Mouse (Mus musculus) forebrain, embryonic 13.5 days (tissue): Measurements from ENCODE around the gene Dhx8. TPM values are rescaled to one million over a fixed set of nuclear protein-coding genes. Genes with fewer than 3 reads are reported as not detected.
A peak's percentile ranks its signal among the peaks of the same experiment; 100 is the strongest.

Source experiments
- ATAC-seq: fragments of 200-750 bp; cut with Nextera tagmentation; 2 replicates; pipeline ENCODE4 v1.8.0; 2017
- H3K27ac ChIP-seq: fragments of 300-500 bp; sonication (generic); 2 replicates; pipeline ENCODE4 v1.5.1; 2015; ENCODE audit warnings: inconsistent platforms, mild to moderate bottlenecking, moderate library complexity
- H3K27me3 ChIP-seq: fragments of 300-500 bp; sonication (generic); 2 replicates; pipeline ENCODE4 v1.6.1; 2015; ENCODE audit warnings: mild to moderate bottlenecking, inconsistent platforms
- H3K36me3 ChIP-seq: fragments of 300-500 bp; sonication (generic); 2 replicates; pipeline ENCODE4 v1.6.1; 2015; ENCODE audit warnings: mild to moderate bottlenecking, inconsistent platforms; ENCODE audit not compliant: poor library complexity, severe bottlenecking
- H3K4me1 ChIP-seq: fragments of 300-500 bp; sonication (generic); 2 replicates; pipeline ENCODE4 v1.6.1; 2015; ENCODE audit warnings: inconsistent platforms
- H3K4me2 ChIP-seq: fragments of 300-500 bp; sonication (generic); 2 replicates; pipeline ENCODE4 v1.6.1; 2015; ENCODE audit warnings: inconsistent platforms, mild to moderate bottlenecking, moderate library complexity
- H3K4me3 ChIP-seq: fragments of 300-500 bp; sonication (generic); 2 replicates; pipeline ENCODE4 v1.5.1; 2015; ENCODE audit warnings: mild to moderate bottlenecking, inconsistent platforms
- H3K9ac ChIP-seq: fragments of 300-500 bp; sonication (generic); 2 replicates; pipeline ENCODE4 v1.6.1; 2015; ENCODE audit warnings: mild to moderate bottlenecking, inconsistent platforms
- H3K9me3 ChIP-seq: fragments of 300-500 bp; sonication (generic); replicated peaks from 2 replicates; pipeline ENCODE4 v1.6.1; 2016; ENCODE audit warnings: inconsistent platforms
- WGBS: fragments of 180-500 bp; shearing (Covaris S2); methylation state at CpG from one replicate; pipeline ENCODE4 v1.1.7; 2015; 5-methylcytosine and 5-hydroxymethylcytosine counted together
- polyA plus RNA-seq: library from polyadenylated mRNA; unstranded; fragments of >200 nt; fragmentation: Nextera tagmentation; extraction: Ambion mirVana; gene quantifications from 2 replicates; pipeline ENCODE4 v1.2.1, GENCODE M21; 2015

Dhx8 gene
- polyA plus RNA-seq, 1 experiment from 2014 or later: 44.8 TPM

DNA sequence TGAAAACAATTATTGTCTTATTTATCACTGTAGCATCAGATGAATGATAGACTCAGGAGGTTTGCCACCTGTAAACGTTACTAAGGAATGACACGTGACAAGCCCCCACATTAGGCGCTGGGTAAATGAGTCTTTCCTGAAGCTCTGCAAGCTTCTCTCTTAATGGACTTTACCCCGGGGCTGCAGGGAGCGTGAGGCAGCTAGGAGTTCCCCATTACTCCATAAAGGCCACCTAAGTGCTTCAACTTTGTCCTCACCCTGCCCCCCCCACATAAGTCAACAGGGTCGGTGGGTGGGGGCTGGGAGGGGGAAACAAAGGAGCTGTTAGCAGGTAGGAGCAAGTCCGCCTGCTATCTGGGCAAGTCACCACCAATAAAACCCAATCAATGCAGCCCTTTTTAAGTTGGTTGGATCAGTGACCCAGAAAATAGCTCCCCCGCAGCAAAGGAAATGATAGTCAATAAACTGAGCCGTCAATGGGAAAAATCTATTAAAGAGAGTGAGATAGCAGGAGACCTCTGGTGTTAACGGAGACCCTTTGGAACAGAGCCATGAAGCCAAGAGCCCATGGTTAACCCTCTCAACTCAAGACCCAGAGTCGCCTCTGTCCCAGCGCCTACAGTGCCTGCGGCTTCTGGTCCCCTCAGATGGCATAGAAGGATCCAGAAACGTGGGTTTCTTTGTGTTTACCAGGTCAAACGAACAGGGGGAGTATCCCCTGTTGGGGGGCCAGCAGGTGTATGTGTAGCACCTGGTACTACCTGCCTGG, 76.5 kb downstream of the Dhx8 start:
- ATAC-seq: no peak
- Histone ChIP-seq H3K4me3 (no peak overlapping the region), H3K27ac (no peak overlapping the region), H3K4me2 (no peak overlapping the region), H3K27me3 (peaks cover 17% of the 10 kb centered on the region), H3K4me1 (0 out of 2 replicates have a peak, but pooled peaks cover under 1% of the 10 kb centered on the region), H3K9me3 (peaks cover 3% of the 10 kb centered on the region; the same call in 1 of the 2 replicates), H3K36me3 (no peaks in the 10 kb centered on the region), H3K9ac (no peak overlapping the region)
- WGBS: 32% methylated on average over 15 of the region's 15 CpGs

DNA sequence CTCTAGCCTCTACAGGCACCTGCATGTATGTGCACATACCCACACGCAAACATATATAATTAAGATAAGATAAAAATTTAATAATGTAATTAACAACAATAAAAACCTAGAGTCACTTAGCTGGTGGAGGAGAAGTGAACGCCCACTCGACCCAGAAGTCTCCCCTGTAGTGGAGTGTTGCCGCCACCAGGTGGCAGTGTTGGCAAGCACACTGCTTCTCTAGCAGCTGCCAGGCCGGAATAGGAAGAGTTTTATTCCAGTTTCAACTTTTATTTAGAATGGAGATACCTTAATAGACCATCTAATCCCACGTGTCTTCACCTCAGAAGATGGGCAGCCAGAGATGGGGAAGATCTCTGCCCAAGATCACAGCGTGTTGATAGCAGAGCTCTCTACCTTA, 80.5 kb downstream of the Dhx8 start:
- H3K4me3 ChIP-seq: no peak overlapping the region
- peaks cover 3% of the 10 kb centered on the region; the same call in 1 of the 2 replicates for H3K9me3 ChIP-seq
- no peak overlapping the region for H3K9ac ChIP-seq
- no peak for ATAC-seq
- peaks cover 14% of the 10 kb centered on the region; the same call in 1 of the 2 replicates for H3K27me3 ChIP-seq
- H3K4me2 ChIP-seq: no peak overlapping the region
- H3K27ac ChIP-seq: no peak overlapping the region
- 1% methylated on average over 7 of the region's 7 CpGs for WGBS
- H3K36me3 ChIP-seq: no peaks in the 10 kb centered on the region
- peaks cover 7% of the 10 kb centered on the region; the same call in 1 of the 2 replicates for H3K4me1 ChIP-seq

DNA sequence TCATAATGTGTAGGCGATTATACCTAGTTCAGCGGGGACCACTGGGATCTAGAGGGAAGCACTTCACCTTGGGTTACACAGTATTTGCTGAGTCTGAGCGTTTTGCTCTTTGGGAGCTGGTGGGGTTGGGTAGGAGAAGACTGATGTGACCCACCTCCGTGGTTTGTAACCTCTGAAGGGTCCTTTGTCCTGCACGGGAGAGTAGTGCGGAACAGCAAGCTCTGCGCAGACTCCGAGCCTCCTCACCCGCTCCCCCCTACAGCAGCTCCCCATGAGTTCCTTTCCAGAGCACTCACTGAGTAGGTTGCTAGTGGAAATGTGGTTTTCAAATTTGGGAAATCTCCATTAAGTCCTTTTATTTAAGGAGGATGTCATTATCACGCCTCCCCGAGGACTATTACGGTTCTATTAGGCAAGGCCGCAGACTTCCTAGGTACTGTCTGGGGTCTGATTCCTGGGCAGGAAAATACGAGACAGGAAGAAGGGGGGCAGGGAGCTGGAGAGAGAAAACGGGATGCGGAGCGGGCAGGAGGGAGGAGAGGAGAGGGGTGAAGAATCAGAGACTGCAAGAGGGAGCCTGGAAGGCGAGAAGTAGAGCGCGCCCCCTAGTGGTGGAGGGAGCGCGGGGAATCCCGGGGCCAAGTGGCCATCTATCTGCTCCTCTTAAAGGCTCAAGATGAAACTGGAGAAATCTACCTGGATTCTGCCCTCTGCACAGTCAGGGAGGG, 81.8 kb downstream of the Dhx8 start:
- H3K27ac ChIP-seq: no peak overlapping the region
- peak; percentile 33; the same call in 1 of the 2 replicates for ATAC-seq
- H3K4me2 ChIP-seq: peak overlapping the region; percentile 53
- no peaks in the 10 kb centered on the region for H3K36me3 ChIP-seq
- peaks cover 3% of the 10 kb centered on the region; the same call in 1 of the 2 replicates for H3K9me3 ChIP-seq
- peak overlapping the region; percentile 26 for H3K4me3 ChIP-seq
- H3K9ac ChIP-seq: peak overlapping the region; percentile 47
- peaks cover 7% of the 10 kb centered on the region; the same call in 1 of the 2 replicates for H3K4me1 ChIP-seq
- 7% methylated on average over 23 of the region's 23 CpGs for WGBS
- peaks cover 13% of the 10 kb centered on the region; the same call in 1 of the 2 replicates for H3K27me3 ChIP-seq

DNA sequence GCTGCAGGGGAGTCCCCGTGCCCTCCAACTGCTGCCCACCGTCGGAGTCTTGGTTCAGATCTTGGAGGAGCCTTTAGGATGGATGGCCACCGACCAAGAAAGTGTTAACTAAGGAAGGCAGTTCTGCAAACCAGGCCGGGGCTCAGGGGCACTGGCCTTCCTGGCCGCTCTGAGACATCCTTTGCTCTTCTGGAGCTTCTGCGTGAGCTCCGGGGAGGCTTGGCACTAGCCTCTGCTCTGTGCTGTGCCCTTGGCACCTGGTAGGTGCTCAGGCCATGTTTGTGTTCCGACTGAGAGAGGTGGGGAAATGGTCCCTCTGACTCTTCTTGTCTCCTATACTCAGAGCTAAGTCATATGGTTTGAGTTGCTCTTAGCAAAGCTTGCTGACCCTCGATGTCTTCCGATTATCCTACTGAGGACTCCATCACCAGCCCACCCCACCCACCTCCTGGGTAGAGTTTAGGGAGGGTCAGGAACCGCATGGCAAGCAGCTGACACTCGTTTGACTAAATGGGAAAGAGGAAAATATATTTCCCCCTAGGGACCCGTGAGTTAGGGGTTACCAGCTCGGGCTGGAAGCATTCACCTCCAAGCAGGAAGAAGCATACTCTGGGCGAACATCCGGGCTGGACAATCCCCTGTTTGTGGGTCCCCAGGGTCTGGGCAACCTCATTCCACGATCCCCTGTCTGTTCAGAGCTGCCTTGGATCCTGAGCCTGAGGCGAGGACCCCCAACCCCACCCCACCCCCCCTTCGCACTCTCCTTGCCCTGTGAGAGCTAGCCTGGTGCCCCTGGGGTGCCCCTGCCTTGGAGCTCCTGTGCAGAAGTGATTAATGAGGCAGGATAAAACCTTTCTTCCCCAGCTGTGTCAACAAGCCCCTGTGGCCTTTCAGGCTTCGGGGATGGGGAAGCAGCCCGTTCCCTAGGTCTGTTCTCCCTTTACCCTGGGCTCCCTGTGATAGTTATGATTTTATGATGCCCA, 82.7 kb downstream of the Dhx8 start:
- H3K27ac ChIP-seq: no peak overlapping the region
- 26% methylated on average over 22 of the region's 22 CpGs for WGBS

More for the DNA sequence above, 82.7 kb downstream of the Dhx8 start:
- no peak overlapping the region for H3K9ac ChIP-seq
- H3K36me3 ChIP-seq: no peaks in the 10 kb centered on the region
- peaks cover 3% of the 10 kb centered on the region; the same call in 1 of the 2 replicates for H3K9me3 ChIP-seq
- peak overlapping the region; percentile 53; the same call in 1 of the 2 replicates for H3K4me2 ChIP-seq
- H3K4me3 ChIP-seq: no peak overlapping the region
- no peak for ATAC-seq
- H3K27me3 ChIP-seq: peaks cover 8% of the 10 kb centered on the region; the same call in 1 of the 2 replicates
- H3K4me1 ChIP-seq: peaks cover 7% of the 10 kb centered on the region; the same call in 1 of the 2 replicates

Other genes starting within 250 kb of the Dhx8 start
- gene Brca1, start 181.0 kb upstream of the Dhx8 start, polyA plus RNA-seq: 11.3 and 12.5 TPM in 2 replicates
- 104 and 117 TPM in 2 replicates for gene Nbr1, start 180.8 kb upstream of the Dhx8 start, polyA plus RNA-seq
- 1.1 and 1.3 TPM in 2 replicates for gene Tmem106a, start 150.7 kb upstream of the Dhx8 start, polyA plus RNA-seq
- gene Gm11634, start 133.7 kb upstream of the Dhx8 start, polyA plus RNA-seq: not detected in 2 replicates
- gene Rdm1, start 105.7 kb upstream of the Dhx8 start, polyA plus RNA-seq: 48.9 and 52.6 TPM in 2 replicates
- 32.5 and 40.6 TPM in 2 replicates for gene Arl4d, start 67.4 kb upstream of the Dhx8 start, polyA plus RNA-seq
- 2.4 and 3.3 TPM in 2 replicates for gene Etv4, start 52.5 kb downstream of the Dhx8 start, polyA plus RNA-seq
- 0.17 and 0.30 TPM in 2 replicates for gene Meox1, start 161.5 kb downstream of the Dhx8 start, polyA plus RNA-seq
- gene Sost, start 234.1 kb downstream of the Dhx8 start, polyA plus RNA-seq: 0.14 TPM in 1 of 2 replicates, not detected in the other